In genomic region chr10:43463227-43463626, GRCm38 (mm10) we compare ENCODE assay signal across 19 mouse cellular contexts. TPM values are rescaled to one million over a fixed set of nuclear protein-coding genes. Genes with fewer than 3 reads are reported as not detected.
DNase-seq lines count a peak whose midpoint lies in the region; ATAC-seq and TF ChIP-seq lines count a peak whose summit lies in the region.
"Had no signal": no experiment of that assay in that cellular context is flagged by ENCODE, and none has a peak within 500 bp of the region (broad histone marks: within the 10 kb centered on the region; RNA-seq: fewer than 3 reads in every experiment).

No protein-coding gene starts in this region.

- TF ChIP-seq POLR2A in kidney, adult 2 months (IDR thresholded peaks at IDR 0.05; ENCODE audit: low read depth, low read length), result no peak

- TF ChIP-seq CTCF in kidney, postnatal 0 days (IDR thresholded peaks at IDR 0.05; ENCODE audit: low read depth), result no peak
- no peak for TF ChIP-seq CTCF in kidney, adult 2 months (conservative IDR thresholded peaks at IDR 0.05; ENCODE audit: insufficient read depth, insufficient read length, low read depth, low read length)
- TF ChIP-seq CTCF in intestine, postnatal 0 days (IDR thresholded peaks at IDR 0.05; ENCODE audit: low read depth), result no peak

- H3K27ac ChIP-seq in kidney, postnatal 0 days, result peak overlapping the region; percentile 77
- H3K27ac ChIP-seq in kidney, adult 2 months (ENCODE audit: insufficient read depth, low read depth, low read length), result no peak overlapping the region
- H3K27ac ChIP-seq in intestine, postnatal 0 days (ENCODE audit: low read depth, low read length), result peak overlapping the region; percentile 50; the same call in 1 of the 2 replicates
- no peak overlapping the region for H3K27ac ChIP-seq in liver, embryonic 16.5 days (ENCODE audit: low read length)
- H3K27ac ChIP-seq: forebrain, embryonic 13.5 days; hindbrain, embryonic 10.5 days; limb, embryonic 13.5 days; macrophage had no signal

- WGBS in kidney, postnatal 0 days, result 36% methylated on average over 3 of the region's 3 CpGs
- 52% methylated on average over 3 of the region's 3 CpGs for WGBS in kidney, adult 2 months
- 25% methylated on average over 3 of the region's 3 CpGs for WGBS in intestine, postnatal 0 days
- WGBS in liver, embryonic 16.5 days (ENCODE audit: insufficient replicate concordance), result 51% methylated on average over 3 of the region's 3 CpGs

- no peaks in the 10 kb centered on the region for H3K36me3 ChIP-seq in kidney, postnatal 0 days (ENCODE audit: insufficient read depth, low read length)
- no peaks in the 10 kb centered on the region for H3K36me3 ChIP-seq in kidney, adult 2 months (ENCODE audit: control insufficient read depth, insufficient read depth, low read length)
- no peaks in the 10 kb centered on the region for H3K36me3 ChIP-seq in intestine, postnatal 0 days (ENCODE audit: control insufficient read depth, insufficient read depth)
- H3K36me3 ChIP-seq in liver, embryonic 16.5 days (ENCODE audit: control insufficient read depth, insufficient read depth), result no peaks in the 10 kb centered on the region
- H3K36me3 ChIP-seq: hindbrain, embryonic 10.5 days; limb, embryonic 13.5 days had no signal

- no peak for DNase-seq in kidney, postnatal 0 days (ENCODE audit: low spot score)
- no peak for DNase-seq in kidney, adult 2 months
- DNase-seq in cerebellum, adult 11 months, result no peak
- no peak for DNase-seq in right cerebral cortex, postnatal 36 days (ENCODE audit: low spot score in 2 of 2)
- DNase-seq in lung, adult 18-20 months, result no peak
- DNase-seq: adrenal gland, adult 8-10 months; cerebellum, adult 9-11 months; gastrocnemius, postnatal 14 days; right cerebral cortex, adult 18-20 months; spleen, adult 18-20 months; thymus, adult 2 months had no signal

- ATAC-seq in kidney, postnatal 0 days (replicated peaks; ENCODE audit: low FRiP score, low read depth), result peak; percentile 47
- ATAC-seq in intestine, postnatal 0 days, result peak; percentile 44
- ATAC-seq in liver, embryonic 16.5 days (ENCODE audit: low read depth), result peak; percentile 77
- ATAC-seq: forebrain, embryonic 13.5 days; Patski had no signal

- no peaks in the 10 kb centered on the region for H3K4me1 ChIP-seq in kidney, postnatal 0 days (replicated peaks; ENCODE audit: insufficient read depth, low read length)
- H3K4me1 ChIP-seq in kidney, adult 2 months (ENCODE audit: control insufficient read depth, insufficient read depth, low read length), result no peaks in the 10 kb centered on the region
- 0 out of 2 replicates have a peak, but pooled peaks cover 6% of the 10 kb centered on the region for H3K4me1 ChIP-seq in intestine, postnatal 0 days (replicated peaks; ENCODE audit: control insufficient read depth, insufficient read depth, low read length)
- no peaks in the 10 kb centered on the region; the same call in 1 of the 2 replicates for H3K4me1 ChIP-seq in liver, embryonic 16.5 days (ENCODE audit: control insufficient read depth, low read depth, low read length)
- H3K4me1 ChIP-seq: forebrain, embryonic 13.5 days; limb, embryonic 13.5 days had no signal

- no peak overlapping the region for H3K9ac ChIP-seq in kidney, postnatal 0 days (ENCODE audit: low read depth, low read length)
- H3K9ac ChIP-seq in intestine, postnatal 0 days (ENCODE audit: low read depth, low read length), result no peak overlapping the region
- H3K9ac ChIP-seq in liver, embryonic 16.5 days (ENCODE audit: low read depth, low read length), result no peak overlapping the region
- H3K9ac ChIP-seq: forebrain, embryonic 13.5 days; limb, embryonic 13.5 days had no signal

- H3K4me2 ChIP-seq in kidney, postnatal 0 days (ENCODE audit: low read length), result no peak overlapping the region
- H3K4me2 ChIP-seq in intestine, postnatal 0 days (replicated peaks; ENCODE audit: low read depth), result no peak overlapping the region; the same call in 1 of the 2 replicates
- H3K4me2 ChIP-seq in liver, embryonic 16.5 days (ENCODE audit: low read depth, low read length), result no peak overlapping the region
- H3K4me2 ChIP-seq: forebrain, embryonic 13.5 days; limb, embryonic 13.5 days; midbrain, embryonic 11.5 days had no signal

- H3K4me3 ChIP-seq in kidney, postnatal 0 days (replicated peaks; ENCODE audit: low read depth, low read length), result no peak overlapping the region
- no peak overlapping the region for H3K4me3 ChIP-seq in kidney, adult 2 months (ENCODE audit: insufficient read depth, low read depth, low read length)
- no peak overlapping the region for H3K4me3 ChIP-seq in intestine, postnatal 0 days (ENCODE audit: low read depth, low read length)
- no peak overlapping the region for H3K4me3 ChIP-seq in liver, embryonic 16.5 days (ENCODE audit: low read depth, low read length)
- H3K4me3 ChIP-seq: forebrain, embryonic 13.5 days; hindbrain, embryonic 10.5 days; limb, embryonic 13.5 days had no signal

- H3K9me3 ChIP-seq in kidney, postnatal 0 days (replicated peaks; ENCODE audit: low read length), result no peaks in the 10 kb centered on the region
- H3K9me3 ChIP-seq in intestine, postnatal 0 days (ENCODE audit: control insufficient read depth), result no peaks in the 10 kb centered on the region
- no peaks in the 10 kb centered on the region for H3K9me3 ChIP-seq in liver, embryonic 16.5 days (replicated peaks; ENCODE audit: control insufficient read depth, low read length)
- H3K9me3 ChIP-seq: forebrain, embryonic 13.5 days; hindbrain, embryonic 10.5 days; limb, embryonic 13.5 days had no signal

- no peaks in the 10 kb centered on the region for H3K27me3 ChIP-seq in kidney, postnatal 0 days (ENCODE audit: insufficient read depth, low read length)
- no peaks in the 10 kb centered on the region for H3K27me3 ChIP-seq in kidney, adult 2 months (replicated peaks; ENCODE audit: control insufficient read depth, insufficient read depth, low read length)
- no peaks in the 10 kb centered on the region for H3K27me3 ChIP-seq in intestine, postnatal 0 days (replicated peaks; ENCODE audit: control insufficient read depth, insufficient read depth, low read length)
- no peaks in the 10 kb centered on the region for H3K27me3 ChIP-seq in liver, embryonic 16.5 days (ENCODE audit: control insufficient read depth, insufficient read depth, low read depth, low read length)
- H3K27me3 ChIP-seq: forebrain, embryonic 13.5 days; limb, embryonic 13.5 days; Patski had no signal

RNA-seq across cellular contexts. Expression of gene Bend3, which starts 15.4 kb away (rescaled TPM):
- 2.8 TPM in 2 replicates for polyA plus RNA-seq in kidney, postnatal 0 days (2015; fragmentation: Nextera tagmentation; extraction: Ambion mirVana)
- polyA plus RNA-seq in kidney, adult 2 months (2012; rRNA removed), result 3.8 TPM in 2 replicates
- 0.86 and 0.98 TPM in 2 replicates for polyA plus RNA-seq in intestine, postnatal 0 days (2015; fragmentation: Nextera tagmentation; extraction: Ambion mirVana)
- 0.60 and 0.96 TPM in 2 replicates for polyA plus RNA-seq in liver, embryonic 16.5 days (2015; fragmentation: Nextera tagmentation; extraction: Ambion mirVana)

Comparison
In these comparisons a context has a peak if more than half of its experiments do, and no peak if none do; other contexts are left out.
1. H3K27ac ChIP-seq: peak in kidney, postnatal 0 days (single experiment) and intestine, postnatal 0 days (single experiment); none in kidney, adult 2 months (single experiment) and liver, embryonic 16.5 days (single experiment).
2. Peak in every context shown above with its lines, with median percentiles within 50 percentile points of each other: ATAC-seq.